Mouse (Mus musculus): ENCODE data around the gene Ghrh.

Ghrh gene

GRCm38 (mm10) chr2:157308273-157308917 lies 38.9 kb downstream of the Ghrh start:
- DNase-seq (ENCODE audit: low spot score) = no peak

DNA sequence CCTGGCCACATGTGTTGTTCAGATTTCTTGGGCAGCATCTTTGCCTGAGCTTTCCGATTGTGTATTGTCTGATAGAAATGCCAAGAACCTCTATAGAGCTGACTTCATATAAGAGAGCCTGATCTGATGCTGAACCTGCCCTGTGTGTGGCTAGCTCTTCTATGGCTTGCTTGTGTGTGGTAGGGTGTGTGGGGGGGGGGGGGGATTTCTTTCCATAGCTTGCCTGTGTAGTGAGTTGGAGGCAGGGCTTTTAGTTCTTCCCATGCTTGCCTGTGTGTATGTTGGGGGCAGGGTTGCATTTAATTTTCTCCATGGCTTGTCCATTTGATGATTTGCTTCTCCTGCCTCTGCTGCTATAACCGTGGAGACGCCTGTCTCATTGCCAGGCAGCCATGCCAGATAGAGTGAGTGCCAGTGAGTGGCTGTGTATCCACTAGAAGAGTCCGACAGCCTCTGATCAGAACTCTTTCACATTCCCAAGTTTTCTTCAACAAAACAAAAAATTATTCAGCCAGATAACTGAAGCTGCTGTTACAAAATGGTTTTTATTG lies 39.5 kb downstream of the Ghrh start:
- no peak for DNase-seq (ENCODE audit: low spot score)

DNA sequence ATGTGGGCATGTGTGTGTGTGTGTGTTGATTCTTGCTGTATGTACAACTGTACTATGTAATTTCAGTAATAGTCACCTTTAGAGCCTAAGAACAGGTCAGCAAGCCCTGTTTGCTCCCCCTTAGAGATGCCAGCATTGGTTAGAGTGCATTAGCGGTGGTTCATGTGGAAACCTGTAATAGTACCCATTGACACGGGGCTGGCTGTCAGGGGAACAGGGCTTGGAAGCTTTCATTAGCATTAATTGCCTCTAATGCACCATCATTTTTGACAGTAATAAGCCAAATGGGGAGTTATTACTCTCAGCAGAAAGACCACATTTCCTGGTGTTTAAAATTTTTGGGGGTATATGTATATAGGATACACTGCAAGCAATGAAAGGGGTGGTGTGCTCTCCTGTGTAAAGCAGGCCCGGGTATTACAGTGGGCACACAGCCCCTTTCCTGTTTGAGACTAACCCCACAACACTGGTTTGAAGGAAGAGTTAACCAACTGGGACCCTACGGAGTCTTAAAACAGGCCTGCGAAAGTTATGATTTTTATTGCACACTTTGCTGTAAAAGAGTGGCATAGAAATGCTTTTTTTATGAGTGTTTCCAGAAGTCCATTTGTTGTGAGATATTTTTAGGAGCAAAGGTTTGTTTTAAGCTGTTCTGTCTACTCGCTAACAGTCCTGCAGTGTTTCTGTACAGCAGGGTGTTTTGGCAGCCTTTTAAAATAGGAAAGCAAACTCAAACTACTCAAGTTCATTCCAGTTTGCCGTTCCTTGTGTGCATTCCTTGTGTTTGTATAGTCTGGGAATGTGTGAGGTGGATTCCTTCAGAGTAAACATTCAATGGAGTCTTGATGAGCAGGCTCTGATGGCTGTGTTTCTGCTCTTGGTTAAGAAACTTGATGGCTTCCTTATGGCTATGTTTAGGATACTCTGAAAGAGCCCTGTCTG lies 40.9 kb downstream of the Ghrh start:
- DNase-seq (ENCODE audit: low spot score) = no peak

- DNase-seq (ENCODE audit: low spot score) = no peak
Observed at GRCm38 (mm10) chr2:157303096-157303495, 44.2 kb downstream of the Ghrh start.

DNA sequence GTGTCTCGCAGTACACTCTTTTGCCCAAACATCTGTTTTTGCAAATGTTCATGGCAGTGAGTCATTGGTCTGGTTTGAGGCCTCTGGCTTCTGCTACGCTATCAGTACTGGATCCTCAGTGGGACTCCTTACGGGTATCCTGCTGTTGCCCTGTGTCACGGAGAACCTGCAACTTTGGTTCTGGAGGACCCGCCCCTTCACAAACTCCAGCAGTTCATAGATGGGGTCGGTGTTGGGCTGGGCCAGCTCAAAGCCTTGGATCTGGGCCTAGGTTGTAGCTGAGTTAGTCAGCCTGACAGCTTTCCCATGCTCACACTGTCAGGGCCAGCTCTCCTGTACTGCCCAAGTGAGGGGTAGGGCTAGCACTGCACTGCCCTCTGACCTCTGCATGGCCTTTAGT lies 47.3 kb downstream of the Ghrh start:
- DNase-seq (ENCODE audit: low spot score) = no peak

GRCm38 (mm10) chr2:157296105-157296689 lies 51.1 kb downstream of the Ghrh start:
- DNase-seq (ENCODE audit: low spot score) = no peak

- DNase-seq (ENCODE audit: low spot score) = peak; percentile 68
Observed at GRCm38 (mm10) chr2:157292093-157292492, 55.2 kb downstream of the Ghrh start.

DNA sequence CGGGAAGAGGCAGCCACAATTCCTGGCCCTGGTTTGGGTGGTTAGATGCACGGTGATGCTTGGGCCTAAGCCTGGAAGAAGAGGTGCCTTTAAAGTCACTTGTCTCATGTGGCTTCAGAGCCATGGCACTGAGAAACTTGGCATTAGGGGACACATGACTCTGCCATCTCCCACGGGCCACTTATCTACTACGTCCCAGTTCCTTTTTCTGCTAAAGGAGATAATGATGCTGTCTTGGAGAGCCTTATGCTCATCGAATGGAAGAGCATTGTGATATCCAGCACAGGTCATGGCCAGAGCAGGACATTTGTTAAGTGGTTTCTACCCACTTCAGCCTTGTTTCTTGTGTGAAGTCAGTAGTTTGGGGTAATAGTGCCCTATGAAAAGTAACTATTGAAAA lies 58.3 kb downstream of the Ghrh start:
- no peak for DNase-seq (ENCODE audit: low spot score)

DNA sequence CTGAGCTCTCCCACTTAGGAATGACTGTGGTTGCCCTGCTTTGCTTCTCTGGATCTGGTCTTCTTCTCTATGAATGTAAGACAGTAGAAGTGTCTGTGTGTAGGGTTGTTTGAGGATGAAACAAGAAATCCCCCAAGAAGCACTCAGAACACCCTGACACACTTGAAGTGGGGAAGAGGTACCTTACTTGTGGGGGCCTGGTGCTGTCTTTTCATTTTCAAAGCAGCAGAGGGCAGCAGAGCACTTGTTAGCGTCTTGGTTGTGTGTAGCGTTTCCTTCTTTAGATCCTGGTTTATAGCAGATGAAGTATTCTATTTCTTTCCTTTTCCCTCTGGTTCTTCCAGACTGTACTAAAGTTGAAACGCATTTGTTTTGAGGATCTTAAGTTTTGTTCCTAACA lies 59.8 kb downstream of the Ghrh start:
- peak; percentile 30 for DNase-seq (ENCODE audit: low spot score)

DNA sequence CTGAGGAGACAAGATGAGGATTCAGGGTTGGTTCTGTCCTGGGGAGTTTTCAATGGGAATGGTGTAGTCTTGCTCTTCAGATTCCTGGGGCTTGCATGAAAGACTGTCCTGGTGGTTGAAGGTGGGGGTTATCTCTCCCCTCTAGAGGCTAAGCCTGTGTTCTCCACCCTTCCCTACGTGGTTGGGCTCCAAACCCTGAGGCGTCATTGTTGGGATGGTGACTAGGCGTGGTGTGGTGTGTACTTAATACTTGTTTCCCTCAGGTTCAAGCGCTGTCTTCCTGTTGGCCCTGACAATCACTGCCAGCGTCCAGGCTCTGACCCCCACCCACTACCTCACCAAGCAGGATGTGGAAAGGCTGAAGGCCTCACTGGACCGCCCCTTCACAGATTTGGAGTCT lies 64.0 kb downstream of the Ghrh start:
- DNase-seq (ENCODE audit: low spot score) = no peak
